Mouse (Mus musculus): ENCODE data around the gene Col6a2. TPM values are rescaled to one million over a fixed set of nuclear protein-coding genes. Genes with fewer than 3 reads are reported as not detected.
A peak's percentile ranks its signal among the peaks of the same experiment; 100 is the strongest.

Col6a2 gene
- polyA plus RNA-seq, 1 experiment, result 63.3 TPM

DNA sequence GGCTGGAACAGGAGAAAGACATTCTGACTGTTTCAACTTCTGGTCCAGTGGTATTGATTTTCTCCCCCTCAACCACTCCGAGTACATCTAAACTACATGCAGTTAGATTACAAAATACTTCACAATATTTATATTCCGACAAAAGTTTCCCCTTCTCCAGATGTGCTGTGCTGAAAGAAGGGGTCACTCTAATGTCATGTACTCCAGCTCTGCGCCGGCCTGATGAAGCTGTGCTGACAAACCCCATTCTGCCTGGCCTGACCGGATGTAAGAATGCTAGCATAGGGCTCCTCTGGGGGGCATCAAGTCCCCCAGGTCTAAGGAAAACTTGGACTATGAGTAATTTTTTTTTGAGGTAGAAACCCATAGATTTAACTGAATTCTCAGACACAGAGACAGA lies 4.3 kb upstream of the Col6a2 start:
- Histone ChIP-seq H3ac (ENCODE audit: control insufficient read depth, insufficient read length) (no peak overlapping the region), H3K36me3 (ENCODE audit: control insufficient read depth, insufficient read depth) (no peaks in the 10 kb centered on the region), H3K27me3 (ENCODE audit: control insufficient read depth, insufficient read depth, insufficient read length) (no peaks in the 10 kb centered on the region), H3K4me3 (no peak overlapping the region), H3K79me2 (ENCODE audit: control insufficient read depth, insufficient read depth) (no peaks in the 10 kb centered on the region), H3K4me2 (ENCODE audit: low read depth) (no peak overlapping the region)
- TF ChIP-seq TCF3 (IDR thresholded peaks at IDR 0.05; ENCODE audit: insufficient read length, low read depth) (no peak), USF1 (IDR thresholded peaks at IDR 0.05; ENCODE audit: low read depth) (no peak), SRF (IDR thresholded peaks at IDR 0.05; ENCODE audit: control insufficient read depth, insufficient read length, low read depth) (no peak), CEBPB (IDR thresholded peaks at IDR 0.05; ENCODE audit: insufficient read depth, poor library complexity, severe bottlenecking) (no peak), POLR2A (IDR thresholded peaks at IDR 0.05; ENCODE audit: insufficient read length, low read depth) (no peak), TCF12 (IDR thresholded peaks at IDR 0.05; ENCODE audit: insufficient read depth, poor library complexity, severe bottlenecking) (no peak), MYOD1 (IDR thresholded peaks at IDR 0.05; ENCODE audit: control insufficient read depth in 1 of 3, insufficient read length in 2 of 3, low read depth in 2 of 3) (no peak)

DNA sequence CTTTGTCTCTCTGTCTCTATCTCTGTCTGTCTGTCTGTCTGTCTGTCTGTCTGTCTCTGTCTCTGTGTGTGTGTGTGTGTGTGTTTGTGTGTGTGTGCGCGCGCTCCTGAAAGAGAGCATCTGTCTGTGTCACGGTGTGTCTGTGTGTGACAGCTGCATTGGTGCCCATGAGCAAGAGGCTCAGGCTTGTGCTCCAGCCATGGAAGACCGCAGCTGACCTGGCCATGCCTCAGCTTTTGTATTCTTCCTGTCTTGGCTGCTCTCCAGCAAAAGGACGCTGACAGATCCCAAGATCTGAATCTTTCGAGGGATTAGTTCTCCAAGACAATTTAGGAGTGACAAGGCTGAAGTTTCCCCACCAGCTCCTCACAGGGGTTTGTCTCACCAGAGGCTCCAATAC lies 1.5 kb upstream of the Col6a2 start:
- Histone ChIP-seq H3ac (ENCODE audit: control insufficient read depth, insufficient read length) (no peak overlapping the region), H3K4me3 (no peak overlapping the region), H3K4me2 (ENCODE audit: low read depth) (no peak overlapping the region), H3K36me3 (ENCODE audit: control insufficient read depth, insufficient read depth) (no peaks in the 10 kb centered on the region), H3K79me2 (ENCODE audit: control insufficient read depth, insufficient read depth) (no peaks in the 10 kb centered on the region), H3K27me3 (ENCODE audit: control insufficient read depth, insufficient read depth, insufficient read length) (peaks cover 3% of the 10 kb centered on the region)
- no peak for TF ChIP-seq POLR2A (IDR thresholded peaks at IDR 0.05; ENCODE audit: insufficient read length, low read depth)
- no peak for TF ChIP-seq SRF (IDR thresholded peaks at IDR 0.05; ENCODE audit: control insufficient read depth, insufficient read length, low read depth)
- no peak for TF ChIP-seq E2F4 (IDR thresholded peaks at IDR 0.05; ENCODE audit: insufficient read depth)
- peak in 2 of 3 experiments; percentile 48 to 70 for TF ChIP-seq MYOG (IDR thresholded peaks at IDR 0.05; ENCODE audit: control insufficient read depth in 1 of 3, insufficient read depth in 1 of 3, insufficient read length in 2 of 3, low read depth in 2 of 3)
- TF ChIP-seq MAX (IDR thresholded peaks at IDR 0.05; ENCODE audit: low read depth), result no peak
- TF ChIP-seq TCF12 (IDR thresholded peaks at IDR 0.05; ENCODE audit: insufficient read depth, poor library complexity, severe bottlenecking), result no peak
- peak; percentile 27 for TF ChIP-seq TCF3 (IDR thresholded peaks at IDR 0.05; ENCODE audit: insufficient read length, low read depth)
- no peak for TF ChIP-seq USF1 (IDR thresholded peaks at IDR 0.05; ENCODE audit: low read depth)
- no peak for TF ChIP-seq CEBPB (IDR thresholded peaks at IDR 0.05; ENCODE audit: insufficient read depth, poor library complexity, severe bottlenecking)
- TF ChIP-seq MYOD1 (IDR thresholded peaks at IDR 0.05; ENCODE audit: control insufficient read depth in 1 of 3, insufficient read length in 2 of 3, low read depth in 2 of 3), result peak in 2 of 3 experiments; percentile 64 to 77
- no peak for TF ChIP-seq POLR2AphosphoS2 (IDR thresholded peaks at IDR 0.05; ENCODE audit: insufficient read length, low read depth)
- no peak for TF ChIP-seq REST (IDR thresholded peaks at IDR 0.05; ENCODE audit: insufficient read depth, insufficient read length)

GRCm38 (mm10) chr10:76623734-76624133 lies 304 bp upstream of the Col6a2 start:
- peak overlapping the region; percentile 7 for H3K4me3 ChIP-seq
- H3K27me3 ChIP-seq (ENCODE audit: control insufficient read depth, insufficient read depth, insufficient read length), result peaks cover 3% of the 10 kb centered on the region
- no peak overlapping the region for H3ac ChIP-seq (ENCODE audit: control insufficient read depth, insufficient read length)
- H3K4me2 ChIP-seq (ENCODE audit: low read depth), result no peak overlapping the region
- no peak for TF ChIP-seq E2F4 (IDR thresholded peaks at IDR 0.05; ENCODE audit: insufficient read depth)
- no peaks in the 10 kb centered on the region for H3K79me2 ChIP-seq (ENCODE audit: control insufficient read depth, insufficient read depth)
- H3K36me3 ChIP-seq (ENCODE audit: control insufficient read depth, insufficient read depth), result no peaks in the 10 kb centered on the region

- Histone ChIP-seq H3K79me2 (ENCODE audit: control insufficient read depth, insufficient read depth) (no peaks in the 10 kb centered on the region), H3K27me3 (ENCODE audit: control insufficient read depth, insufficient read depth, insufficient read length) (peaks cover 3% of the 10 kb centered on the region), H3K36me3 (ENCODE audit: control insufficient read depth, insufficient read depth) (no peaks in the 10 kb centered on the region), H3K4me3 (peak overlapping the region; percentile 7), H3K4me2 (ENCODE audit: low read depth) (peak overlapping the region; percentile 60), H3ac (ENCODE audit: control insufficient read depth, insufficient read length) (no peak overlapping the region)
- TF ChIP-seq POLR2AphosphoS2 (IDR thresholded peaks at IDR 0.05; ENCODE audit: insufficient read length, low read depth) (no peak), CEBPB (IDR thresholded peaks at IDR 0.05; ENCODE audit: insufficient read depth, poor library complexity, severe bottlenecking) (no peak), MYOG (IDR thresholded peaks at IDR 0.05; ENCODE audit: control insufficient read depth in 1 of 3, insufficient read depth in 1 of 3, insufficient read length in 2 of 3, low read depth in 2 of 3) (no peak), REST (IDR thresholded peaks at IDR 0.05; ENCODE audit: insufficient read depth, insufficient read length) (no peak), MYOD1 (IDR thresholded peaks at IDR 0.05; ENCODE audit: control insufficient read depth in 1 of 3, insufficient read length in 2 of 3, low read depth in 2 of 3) (no peak), E2F4 (IDR thresholded peaks at IDR 0.05; ENCODE audit: insufficient read depth) (no peak), POLR2A (IDR thresholded peaks at IDR 0.05; ENCODE audit: insufficient read length, low read depth) (no peak), USF1 (IDR thresholded peaks at IDR 0.05; ENCODE audit: low read depth) (no peak), TCF12 (IDR thresholded peaks at IDR 0.05; ENCODE audit: insufficient read depth, poor library complexity, severe bottlenecking) (no peak), SRF (IDR thresholded peaks at IDR 0.05; ENCODE audit: control insufficient read depth, insufficient read length, low read depth) (no peak), TCF3 (IDR thresholded peaks at IDR 0.05; ENCODE audit: insufficient read length, low read depth) (no peak), MAX (IDR thresholded peaks at IDR 0.05; ENCODE audit: low read depth) (no peak)
Observed at GRCm38 (mm10) chr10:76622411-76622810, 1.0 kb downstream of the Col6a2 start.

DNA sequence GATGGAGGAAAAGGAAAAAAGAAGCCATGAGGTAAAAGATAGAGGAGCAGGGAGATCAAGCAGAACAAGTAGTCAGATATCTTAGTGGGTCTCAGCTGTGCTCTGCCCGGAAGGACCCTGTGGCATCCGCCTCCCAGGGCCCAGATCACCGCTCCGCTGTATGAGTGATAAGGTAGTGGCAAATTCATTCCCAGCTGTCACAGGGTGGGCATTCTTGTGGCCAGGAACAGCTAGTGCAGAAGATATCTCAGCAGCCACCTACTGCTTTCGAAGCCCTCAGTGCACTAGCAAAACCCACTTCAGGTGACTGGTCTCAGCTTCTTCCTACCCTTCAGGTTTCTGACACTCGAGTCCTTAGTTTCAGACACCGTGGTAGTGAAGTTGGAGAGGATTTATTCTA lies 11.0 kb downstream of the Col6a2 start:
- Histone ChIP-seq H3K27me3 (ENCODE audit: control insufficient read depth, insufficient read depth, insufficient read length) (peaks cover 29% of the 10 kb centered on the region), H3K4me3 (no peak overlapping the region), H3K4me2 (ENCODE audit: low read depth) (no peak overlapping the region), H3K36me3 (ENCODE audit: control insufficient read depth, insufficient read depth) (no peaks in the 10 kb centered on the region), H3K79me2 (ENCODE audit: control insufficient read depth, insufficient read depth) (no peaks in the 10 kb centered on the region), H3ac (ENCODE audit: control insufficient read depth, insufficient read length) (no peak overlapping the region)
- TF ChIP-seq MYOD1 (IDR thresholded peaks at IDR 0.05; ENCODE audit: control insufficient read depth in 1 of 3, insufficient read length in 2 of 3, low read depth in 2 of 3) (peak in 2 of 3 experiments; percentile 30 to 58), REST (IDR thresholded peaks at IDR 0.05; ENCODE audit: insufficient read depth, insufficient read length) (no peak), MYOG (IDR thresholded peaks at IDR 0.05; ENCODE audit: control insufficient read depth in 1 of 3, insufficient read depth in 1 of 3, insufficient read length in 2 of 3, low read depth in 2 of 3) (peak in 2 of 3 experiments; percentile 26 to 79), TCF3 (IDR thresholded peaks at IDR 0.05; ENCODE audit: insufficient read length, low read depth) (no peak), E2F4 (IDR thresholded peaks at IDR 0.05; ENCODE audit: insufficient read depth) (no peak), MAX (IDR thresholded peaks at IDR 0.05; ENCODE audit: low read depth) (no peak), SRF (IDR thresholded peaks at IDR 0.05; ENCODE audit: control insufficient read depth, insufficient read length, low read depth) (no peak)

Measured in myocyte (in vitro differentiated cells).